Mouse (Mus musculus) gastrocnemius, adult 8-10 months (tissue): ENCODE results near the gene Frmd4b. TPM values are rescaled to one million over a fixed set of nuclear protein-coding genes. Genes with fewer than 3 reads are reported as not detected.
A peak's percentile ranks its signal among the peaks of the same experiment; 100 is the strongest.

ENCODE experiments used
- DNase-seq, 2 experiments: peaks; one replicate each; pipeline ENCODE4 v3.0.0; 2022; ENCODE audit warnings: low spot score in 2 of 2
- total RNA-seq, 4 experiments: library from RNA; stranded (reverse); gene quantifications; 2 replicates each; pipeline ENCODE4 v1.2.4; 2022

Gene Frmd4b
- total RNA-seq, 4 experiments from 2014 or later: 2.6 to 6.5 (median 4.7) TPM

DNA sequence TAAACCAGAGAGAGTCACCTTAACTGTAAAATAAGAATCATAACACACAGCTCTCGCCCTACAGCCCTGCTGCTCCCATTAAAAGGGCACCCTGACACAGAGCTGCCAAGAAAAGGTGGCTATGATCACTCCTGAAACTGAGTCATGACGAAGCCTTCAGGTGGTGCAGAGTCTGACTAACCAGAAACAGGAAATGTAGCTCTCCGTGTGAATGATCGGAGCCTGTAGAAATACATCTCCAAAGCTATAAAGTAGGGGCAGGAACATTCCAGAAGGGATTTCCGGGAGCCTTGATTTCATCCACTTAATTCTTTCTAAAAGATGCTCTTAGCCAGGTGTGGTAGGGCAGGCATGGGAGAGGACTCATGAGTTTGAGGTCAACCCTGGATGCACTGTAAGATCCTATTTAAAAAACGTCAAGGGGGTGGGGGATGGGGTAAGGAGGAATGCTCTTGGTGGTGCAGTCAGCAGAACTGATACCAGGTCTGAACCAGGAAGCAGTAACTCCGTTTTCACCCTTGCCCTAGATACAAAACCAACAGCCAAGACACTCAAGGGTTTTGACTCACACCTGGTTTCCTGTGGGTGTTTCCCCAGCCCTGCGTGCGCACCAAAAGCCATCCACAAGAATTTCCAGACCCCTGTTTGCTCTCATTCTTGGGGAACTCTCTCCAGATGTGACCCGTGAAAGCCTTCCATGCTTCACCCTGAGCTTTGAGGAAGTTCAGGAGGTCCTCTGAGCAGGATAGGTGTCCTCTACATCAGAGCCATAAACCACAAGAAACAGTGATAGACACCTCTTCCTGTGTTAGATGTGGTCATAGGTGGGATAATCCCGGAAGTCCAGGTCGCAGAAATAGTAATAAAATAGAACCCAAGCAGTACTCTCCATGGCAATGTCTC is 323.4 kb downstream of the Frmd4b start:
- no peak for DNase-seq

DNA sequence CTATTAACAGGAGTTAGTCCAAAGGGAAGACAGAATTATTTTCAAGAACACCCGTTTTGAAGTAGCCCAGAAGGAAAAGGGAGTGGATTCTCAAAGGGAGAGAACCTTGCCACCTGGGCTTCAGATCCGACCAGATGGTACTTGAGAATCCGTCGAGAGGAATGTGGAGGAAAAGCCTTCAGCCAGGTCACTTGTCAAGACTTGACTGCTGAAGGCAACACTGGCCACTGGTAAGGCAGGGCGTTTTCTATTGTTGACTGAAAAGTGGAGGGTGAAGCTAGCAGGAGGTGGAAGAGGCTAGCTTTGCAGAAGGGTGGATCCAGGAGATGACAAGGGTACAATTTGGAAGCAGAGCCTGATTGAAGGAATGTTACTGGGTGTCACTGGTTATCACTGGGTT is 324.4 kb downstream of the Frmd4b start:
- no peak for DNase-seq

DNA sequence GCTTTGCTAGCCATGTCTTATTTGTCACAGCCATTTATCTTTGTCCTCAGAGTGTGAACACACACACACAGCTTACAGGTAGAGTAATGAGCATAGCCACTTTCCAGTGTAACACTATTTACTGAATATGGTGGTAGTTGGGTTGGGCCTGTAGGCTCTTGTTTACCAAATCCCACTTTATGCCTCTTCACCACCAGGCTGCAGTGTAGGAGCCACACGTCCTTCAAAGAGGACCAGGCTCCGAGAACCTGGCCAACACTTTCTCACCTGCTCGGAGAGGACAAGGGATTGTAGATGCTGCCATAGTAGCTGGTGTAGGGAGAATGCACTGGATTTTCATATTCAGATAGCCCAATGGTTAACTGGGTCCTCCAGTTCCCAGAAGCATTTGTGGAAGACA is 325.2 kb downstream of the Frmd4b start:
- DNase-seq: no peak

DNA sequence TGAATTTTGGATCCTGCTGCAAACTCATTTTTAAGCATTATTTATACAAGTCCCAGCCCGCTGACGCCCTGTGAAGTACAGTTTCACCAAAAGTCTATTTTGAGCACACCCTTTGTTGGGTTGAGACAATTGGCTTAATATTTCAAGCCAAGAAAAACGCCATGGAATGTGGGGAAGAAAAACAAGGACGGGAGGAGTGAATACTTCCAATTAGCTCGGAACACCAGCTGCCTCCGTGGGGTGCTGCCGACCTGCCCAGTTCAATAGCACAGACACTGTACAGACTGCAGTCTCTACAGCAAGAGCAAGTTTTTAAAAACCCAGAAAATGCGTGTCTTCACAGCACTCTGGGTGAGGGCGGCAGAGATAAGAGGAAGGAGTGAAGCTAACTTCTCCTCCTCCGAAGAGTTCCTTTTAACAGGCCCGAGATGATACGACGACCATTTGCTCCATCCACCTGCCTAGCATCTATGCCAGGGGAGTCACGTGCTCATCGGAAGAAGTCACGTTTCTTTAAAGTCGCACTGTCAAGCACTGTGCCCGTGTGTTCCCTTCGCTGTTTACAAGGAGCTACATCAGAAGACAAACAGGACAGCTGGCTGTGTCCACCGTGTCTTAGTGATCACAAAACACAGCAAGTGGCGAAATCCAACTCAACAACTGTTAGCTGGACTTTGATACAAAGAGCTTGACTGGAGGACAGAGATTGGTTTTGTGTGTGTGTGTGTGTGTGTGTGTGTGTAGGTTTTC is 326.0 kb downstream of the Frmd4b start:
- DNase-seq: no peak

DNA sequence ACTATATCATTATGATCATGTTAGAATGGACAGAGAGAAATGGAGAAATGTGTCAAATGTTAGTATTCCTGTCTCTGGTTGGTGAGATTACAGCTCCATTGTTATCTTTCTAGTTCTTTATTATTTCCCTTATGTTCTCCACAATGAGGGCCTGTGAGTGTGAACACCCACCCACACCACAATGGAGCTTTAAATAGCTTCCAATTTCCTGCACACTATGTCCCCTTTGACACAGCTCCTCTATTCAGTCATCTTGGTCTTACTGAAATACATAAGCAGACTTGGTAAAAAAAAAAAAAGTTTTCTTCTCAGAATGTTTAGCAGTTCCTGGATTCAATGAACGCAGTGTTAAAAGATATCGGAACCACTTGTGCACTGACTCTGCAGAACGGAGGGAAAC is 326.7 kb downstream of the Frmd4b start:
- DNase-seq: no peak

DNA sequence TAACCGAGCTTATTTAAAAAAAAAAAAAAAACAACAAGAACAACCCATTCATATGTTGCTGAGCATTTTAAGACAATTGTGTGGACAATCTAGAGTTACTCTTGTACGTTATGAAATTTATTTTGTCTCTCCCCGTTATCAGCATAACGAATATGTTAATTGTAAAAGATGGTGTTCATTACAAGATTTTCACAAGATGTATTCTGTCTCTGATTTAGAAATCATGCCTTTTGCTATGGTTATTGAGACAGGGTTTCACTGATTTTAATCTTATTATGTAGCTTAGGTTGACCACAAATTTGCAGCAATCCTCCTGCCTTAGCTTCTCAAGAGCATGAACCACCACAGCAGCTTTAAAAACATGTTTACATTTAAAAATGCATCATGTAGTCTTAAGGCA is 327.5 kb downstream of the Frmd4b start:
- no peak for DNase-seq

DNA sequence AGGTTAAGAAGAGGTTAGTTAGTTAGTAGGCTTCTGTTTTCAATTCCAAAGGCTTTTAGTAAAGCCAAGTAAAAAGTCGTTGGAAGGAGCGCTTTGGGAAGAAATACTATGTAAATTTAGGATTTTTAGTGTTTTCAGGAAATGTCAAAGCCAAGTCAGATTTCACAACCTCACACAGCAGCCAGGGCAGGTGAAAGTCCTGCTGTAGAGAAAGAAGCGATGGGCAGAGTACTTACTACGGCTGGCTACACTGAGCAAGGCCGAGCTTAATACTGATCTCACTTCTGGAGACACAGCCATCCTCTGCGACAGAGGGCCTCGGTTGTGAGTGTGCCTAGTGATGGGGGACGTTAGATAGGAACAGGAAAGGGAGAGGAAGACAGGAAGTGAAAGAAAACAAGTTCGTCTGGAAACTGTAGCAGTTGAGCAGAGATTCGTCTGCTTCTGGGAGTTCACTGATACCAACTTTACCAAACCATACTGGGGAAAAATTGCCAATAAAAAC is 328.0 kb downstream of the Frmd4b start:
- DNase-seq: no peak

DNA sequence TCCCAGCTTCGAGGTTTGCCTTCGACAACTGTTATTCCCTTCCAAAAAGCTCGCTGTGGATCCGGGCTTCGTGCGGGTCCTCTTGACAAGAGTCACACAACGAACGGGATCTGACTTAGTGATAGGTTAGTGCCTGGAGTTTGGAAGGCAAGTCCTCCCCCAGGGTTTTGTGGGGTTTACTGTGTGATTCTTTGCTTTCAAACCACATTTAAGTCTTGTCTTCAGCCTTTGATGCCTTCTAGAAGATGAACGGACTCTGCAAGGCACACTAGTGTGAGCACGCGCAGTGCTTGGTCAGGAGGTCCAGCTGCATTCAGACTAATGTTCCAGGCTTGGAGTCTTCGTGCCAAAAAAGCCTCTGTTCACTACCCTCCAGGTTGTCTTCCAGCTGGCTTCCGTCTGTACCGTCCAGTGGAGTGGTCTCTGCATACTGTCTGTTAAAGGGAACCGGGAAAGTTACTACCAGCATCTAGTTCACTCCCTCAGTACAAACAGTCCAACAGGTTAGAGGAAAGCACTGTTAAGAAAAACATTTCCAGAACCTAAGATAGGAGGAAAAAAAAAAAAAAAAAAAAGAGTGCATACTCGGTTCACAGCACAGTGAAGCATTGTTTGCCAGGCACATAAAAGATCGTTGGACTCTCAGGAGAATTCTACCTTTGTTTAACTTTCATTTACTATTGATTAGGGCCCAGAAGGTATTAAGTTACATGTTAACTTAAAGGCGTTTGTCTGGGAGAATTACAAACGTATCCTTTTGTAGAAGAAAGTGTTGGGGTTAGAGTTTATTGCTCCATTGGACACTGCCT is 329.1 kb downstream of the Frmd4b start:
- DNase-seq: no peak

DNA sequence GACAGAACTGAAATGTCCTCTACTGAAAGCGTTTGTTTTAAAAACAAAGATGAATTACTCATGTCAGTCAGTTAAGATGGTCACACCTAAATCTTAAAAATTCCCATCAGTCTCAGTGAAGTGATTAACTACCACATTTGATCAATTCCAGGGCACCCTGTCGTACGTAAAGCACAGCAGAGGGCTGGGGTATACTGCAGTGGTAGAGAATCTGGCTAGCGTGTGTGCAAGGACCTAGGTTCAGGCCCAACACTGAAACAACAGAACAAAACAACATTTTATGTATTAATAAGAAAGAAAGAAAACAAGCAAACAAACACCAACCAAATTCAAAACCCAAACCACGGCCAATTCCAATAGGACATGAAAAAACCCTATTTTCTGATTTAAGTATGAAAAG is 331.0 kb downstream of the Frmd4b start:
- DNase-seq: no peak

DNA sequence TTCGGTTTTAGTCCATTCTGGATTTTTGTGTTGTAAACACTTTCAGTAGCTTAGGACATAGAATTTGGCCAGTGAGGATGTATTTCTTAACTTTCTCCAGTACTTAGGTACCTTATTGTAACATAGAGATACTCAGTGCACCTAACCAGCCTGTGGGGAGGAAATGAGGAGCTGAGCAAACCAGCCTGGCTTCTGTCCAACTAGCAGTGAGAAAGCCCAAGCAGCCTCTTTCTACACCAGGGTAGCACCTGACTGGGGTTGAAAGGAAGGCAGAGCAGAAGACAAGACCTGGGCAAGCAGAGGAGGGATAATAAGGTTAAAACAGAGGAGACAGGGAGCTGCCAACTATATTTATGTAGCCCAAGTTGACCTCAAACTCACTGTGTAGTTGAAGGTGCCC is 333.7 kb downstream of the Frmd4b start:
- DNase-seq: no peak

DNA sequence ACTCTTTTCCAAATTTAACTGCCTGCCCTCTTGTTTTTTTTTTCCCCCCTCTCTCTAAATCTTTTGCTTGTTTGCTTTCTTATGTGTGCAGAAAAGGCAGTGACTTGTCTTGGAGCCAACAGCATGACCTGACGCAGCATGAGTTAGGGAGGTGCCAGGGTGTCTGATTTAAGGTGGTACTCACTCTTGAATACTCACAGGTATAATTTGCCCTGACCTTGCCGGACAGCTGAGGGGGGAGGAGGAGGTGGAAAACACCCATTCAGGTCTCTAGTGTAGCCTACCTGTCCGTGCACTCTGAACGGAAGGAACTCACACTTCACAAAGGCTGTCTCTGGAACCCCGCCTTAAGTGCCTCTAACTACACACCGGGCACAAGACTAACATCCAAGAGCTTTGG is 338.5 kb downstream of the Frmd4b start:
- DNase-seq: no peak

DNA sequence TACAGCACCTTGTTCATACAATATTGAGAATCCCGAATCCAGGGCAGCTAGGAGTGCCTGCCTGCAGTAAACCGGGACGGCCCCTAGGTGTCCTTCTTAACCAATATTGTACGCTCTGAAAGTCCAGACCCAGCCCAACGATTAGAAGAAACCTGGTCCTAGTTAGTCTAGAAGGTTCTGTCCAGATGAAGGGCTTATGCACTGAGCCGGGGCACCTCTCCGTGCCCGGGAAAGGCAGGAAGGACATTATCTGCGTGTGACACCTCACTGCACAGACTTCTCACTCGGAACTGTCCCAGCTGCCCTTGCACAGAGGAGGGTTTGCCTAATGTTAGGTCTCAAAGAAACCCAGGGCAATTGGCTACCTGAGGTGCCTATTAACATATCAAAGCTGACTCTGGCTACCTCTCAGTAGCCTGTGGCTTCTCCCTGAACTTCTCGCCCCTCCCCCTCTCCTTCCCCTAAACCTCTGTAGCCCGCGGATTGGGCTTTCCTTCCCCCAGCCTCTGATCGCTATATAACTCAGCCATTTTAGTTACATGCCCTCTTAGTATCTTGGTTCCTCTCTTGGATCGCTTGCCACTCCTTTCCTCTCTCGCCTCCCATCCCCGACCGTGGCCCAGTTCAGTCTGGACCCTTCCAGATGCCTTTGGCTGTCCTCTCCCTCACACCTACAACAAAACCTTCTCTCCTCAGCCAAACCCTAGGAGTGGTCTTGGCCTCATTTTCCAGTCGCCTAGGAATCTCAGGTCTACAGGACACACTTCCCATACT is 339.1 kb downstream of the Frmd4b start:
- peak; percentile 66 to 71 for DNase-seq

DNA sequence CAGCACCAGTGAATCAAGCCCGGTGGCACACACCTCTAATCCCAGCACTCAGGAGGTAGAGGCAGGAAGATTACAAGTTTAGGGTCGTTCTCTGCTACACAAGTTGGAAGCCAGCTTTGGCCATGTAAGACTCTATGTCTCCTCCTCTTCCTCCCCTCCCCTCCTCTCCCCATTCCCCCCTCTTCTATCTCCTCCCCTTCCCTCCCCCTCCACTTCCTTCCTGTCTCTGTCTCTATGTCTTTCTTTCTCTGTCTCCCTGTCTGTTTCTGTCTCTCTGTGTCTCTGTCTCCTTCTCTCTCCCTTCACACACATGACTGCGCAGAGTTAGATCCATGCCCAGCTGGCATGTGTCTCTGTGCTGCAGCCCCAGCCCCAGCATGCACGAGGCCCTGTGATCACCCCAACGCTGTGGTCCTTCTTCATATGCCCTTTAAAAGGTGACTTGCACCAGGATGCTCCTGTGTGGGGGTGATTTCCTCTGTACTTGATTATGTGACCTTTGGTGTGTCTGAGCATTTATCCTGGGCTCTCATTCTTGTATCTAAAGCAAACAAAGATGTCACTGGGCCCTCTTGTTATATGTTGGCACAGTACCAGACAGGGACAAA is 340.3 kb downstream of the Frmd4b start:
- no peak for DNase-seq

DNA sequence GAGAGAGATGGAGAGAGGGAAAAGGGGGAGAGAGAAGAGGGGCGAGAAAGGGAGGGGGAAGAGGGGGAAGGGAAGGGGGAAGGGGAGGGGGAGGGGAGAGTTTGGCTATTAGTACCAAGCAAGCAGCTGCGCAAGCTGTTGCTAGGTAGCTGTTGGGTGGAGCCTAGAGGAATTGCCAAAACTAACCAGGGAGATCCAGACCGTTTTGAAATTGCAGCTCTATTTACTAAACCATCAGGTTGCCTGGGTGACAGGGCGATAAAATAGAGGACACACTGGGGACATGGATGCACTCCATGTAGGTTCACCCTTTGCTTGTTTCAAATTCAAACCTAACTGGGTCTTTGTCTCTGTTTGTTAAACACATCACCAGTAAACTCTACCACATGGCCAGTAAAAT is 341.0 kb downstream of the Frmd4b start:
- DNase-seq: peak in 1 of 2 experiments; percentile 40

DNA sequence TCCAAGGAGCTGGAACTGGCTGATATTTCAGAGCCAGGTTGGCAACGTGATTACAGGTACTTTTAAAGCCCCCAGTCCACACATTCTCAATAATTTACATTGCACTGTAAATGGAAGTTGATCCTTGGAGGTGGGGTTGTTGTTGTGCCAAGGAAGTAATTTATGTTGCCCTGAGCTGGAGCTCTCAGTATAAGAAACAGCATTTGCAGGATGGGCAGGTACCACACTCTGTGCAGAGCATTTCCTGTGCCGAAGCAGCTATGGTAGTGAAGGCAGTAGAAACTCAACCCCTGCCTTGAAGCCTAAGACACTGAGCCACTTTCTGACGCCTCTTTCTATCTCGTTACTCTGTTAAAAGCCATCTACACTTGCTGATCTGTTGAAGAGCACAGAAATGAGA is 341.6 kb downstream of the Frmd4b start:
- no peak for DNase-seq

DNA sequence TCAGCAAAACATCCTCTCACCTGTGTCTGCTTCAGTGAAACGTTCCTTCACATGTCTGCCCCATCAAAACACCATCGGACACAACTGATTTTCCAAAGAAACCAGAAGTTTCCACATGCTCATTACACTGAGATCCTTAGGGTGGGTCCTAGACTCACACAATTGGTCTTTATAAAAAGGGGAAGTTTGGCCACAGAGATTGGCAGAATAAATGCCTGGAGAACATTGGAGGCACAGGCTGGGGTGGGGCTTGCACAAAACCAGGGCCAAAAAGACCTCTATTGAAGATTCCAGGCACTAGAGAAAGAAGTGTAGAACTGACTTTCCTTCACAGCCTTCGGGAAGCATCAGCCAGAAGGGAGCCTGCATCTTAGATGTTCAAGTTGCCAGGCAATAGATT is 343.6 kb downstream of the Frmd4b start:
- DNase-seq: no peak

DNA sequence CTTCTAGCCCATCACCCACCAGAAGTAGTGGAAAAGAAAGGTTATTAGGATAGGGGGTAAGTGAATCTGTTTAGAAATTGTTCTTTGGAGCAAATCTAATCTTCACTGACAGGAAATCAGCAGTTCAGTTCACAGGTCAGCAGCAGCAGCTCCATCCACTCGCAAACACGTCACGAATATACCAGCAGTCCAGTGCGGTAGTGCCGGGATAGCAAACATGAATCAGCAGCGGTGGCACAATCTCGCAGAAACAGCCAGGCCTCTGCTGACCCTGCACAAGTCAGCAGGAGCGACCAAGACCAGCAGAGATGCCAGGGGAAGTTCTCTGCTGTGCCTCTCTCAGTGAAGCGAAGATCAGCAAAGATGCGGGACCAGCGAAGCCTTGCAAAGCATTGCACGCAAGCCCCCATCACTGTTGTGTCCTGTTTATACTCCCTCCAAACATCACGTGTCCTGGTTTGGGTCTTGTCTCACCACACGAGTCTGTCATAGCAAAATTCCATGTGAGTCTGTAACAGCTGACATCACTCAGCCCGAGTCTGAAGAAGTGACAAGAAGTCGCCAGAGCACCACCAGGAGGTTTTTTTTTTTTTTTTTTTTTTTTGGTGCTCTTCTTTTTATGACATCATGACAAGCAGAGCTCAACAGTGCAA is 344.2 kb downstream of the Frmd4b start:
- DNase-seq: no peak

DNA sequence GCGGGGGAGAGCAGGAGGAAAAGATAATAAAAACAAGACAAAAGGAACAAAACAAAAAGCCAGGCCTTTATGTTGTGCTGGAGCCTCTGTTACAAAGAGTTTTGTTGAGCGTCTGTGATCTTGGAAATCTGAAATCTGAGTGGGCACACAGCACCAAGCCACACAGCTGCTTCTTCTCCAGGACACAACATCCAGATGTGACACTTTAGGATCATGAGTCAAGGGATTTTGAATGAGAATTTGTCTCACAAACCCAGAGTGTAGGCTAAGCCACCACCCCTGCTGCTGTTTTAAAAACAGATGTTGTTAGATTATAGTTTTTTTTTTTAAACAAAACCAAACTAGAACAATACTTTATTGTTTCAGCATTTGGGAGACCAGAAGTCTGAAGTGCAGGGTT is 345.0 kb downstream of the Frmd4b start:
- no peak for DNase-seq

DNA sequence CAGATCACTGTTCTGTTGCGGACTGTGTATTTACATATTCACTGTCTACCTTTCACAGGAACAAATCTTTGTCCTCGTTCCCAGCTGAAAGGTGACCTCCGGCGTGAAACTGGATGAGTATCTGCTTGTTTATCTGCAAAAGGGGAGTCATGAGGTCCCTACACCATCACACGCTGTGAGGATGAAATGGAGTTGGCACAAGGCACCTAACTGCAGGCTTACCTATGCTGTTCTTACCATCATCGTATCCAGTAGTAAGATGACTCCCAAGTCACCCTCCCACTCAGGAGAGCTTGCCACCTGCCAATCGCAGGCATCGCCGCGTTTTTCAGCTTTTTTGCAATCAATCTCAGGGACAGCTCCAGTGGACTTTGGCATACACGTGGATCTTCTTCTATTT is 347.7 kb downstream of the Frmd4b start:
- DNase-seq: no peak

DNA sequence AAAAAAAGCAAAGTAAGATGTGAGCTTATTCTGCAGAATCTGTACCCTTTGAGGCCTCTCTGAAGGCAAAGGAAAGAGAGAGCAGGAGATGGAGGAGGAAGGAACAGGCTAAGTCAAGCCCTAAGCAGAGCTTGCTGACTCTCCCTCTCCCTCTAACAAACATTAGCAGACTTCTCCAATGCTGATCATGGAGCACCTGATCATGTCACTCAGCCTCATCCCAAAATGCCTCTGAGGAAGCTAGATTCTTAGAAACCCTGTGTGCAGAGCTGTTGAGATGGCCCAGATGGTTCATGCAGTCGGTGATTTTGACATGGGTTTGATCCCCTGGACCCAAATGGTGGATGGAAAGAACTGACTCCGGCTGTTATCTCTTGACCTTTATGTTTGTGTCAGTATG is 350.2 kb downstream of the Frmd4b start:
- no peak for DNase-seq
